Mouse (Mus musculus): ENCODE data around the gene Stat2. TPM values are rescaled to one million over a fixed set of nuclear protein-coding genes. Genes with fewer than 3 reads are reported as not detected.

Gene Stat2
- polyA plus RNA-seq, 1 experiment from 2014 or later = 5.7 TPM

GRCm38 (mm10) chr10:128237807-128238480 lies 32.4 kb upstream of the Stat2 start:
- H3K4me2 ChIP-seq = no peak overlapping the region
- DNase-seq (no peak), ATAC-seq (ENCODE audit: low read depth) (no peak)
- no peak overlapping the region for H3K4me3 ChIP-seq (replicated peaks)
- H3K27ac ChIP-seq = no peak overlapping the region
- H3K9me3 ChIP-seq (replicated peaks) = no peaks in the 10 kb centered on the region
- no peak overlapping the region for H3K9ac ChIP-seq
- peaks cover 58% of the 10 kb centered on the region for H3K4me1 ChIP-seq (replicated peaks)
- peaks cover 53% of the 10 kb centered on the region for H3K36me3 ChIP-seq
- 73% methylated on average over 15 of the region's 15 CpGs for WGBS (ENCODE audit: insufficient replicate concordance)
- no peaks in the 10 kb centered on the region for H3K27me3 ChIP-seq

GRCm38 (mm10) chr10:128239140-128239539 lies 31.2 kb upstream of the Stat2 start:
- Histone ChIP-seq H3K4me2 (no peak overlapping the region), H3K27ac (no peak overlapping the region), H3K4me1 (replicated peaks) (peaks cover 48% of the 10 kb centered on the region), H3K36me3 (peaks cover 65% of the 10 kb centered on the region), H3K4me3 (replicated peaks) (no peak overlapping the region), H3K9ac (no peak overlapping the region), H3K27me3 (no peaks in the 10 kb centered on the region), H3K9me3 (replicated peaks) (no peaks in the 10 kb centered on the region)
- ATAC-seq (ENCODE audit: low read depth) = peak; percentile 13; the same call in 1 of the 2 replicates
- WGBS (ENCODE audit: insufficient replicate concordance) = 67% methylated on average over 4 of the region's 4 CpGs
- no peak for DNase-seq

GRCm38 (mm10) chr10:128240131-128240530 lies 30.2 kb upstream of the Stat2 start:
- Histone ChIP-seq H3K9ac (0 out of 2 replicates have a peak overlapping the region, but pooled peaks have one; percentile 17), H3K4me3 (replicated peaks) (no peak overlapping the region), H3K4me2 (no peak overlapping the region), H3K4me1 (replicated peaks) (peaks cover 43% of the 10 kb centered on the region), H3K36me3 (peaks cover 69% of the 10 kb centered on the region), H3K27me3 (no peaks in the 10 kb centered on the region), H3K27ac (no peak overlapping the region), H3K9me3 (replicated peaks) (no peaks in the 10 kb centered on the region)
- DNase-seq (no peak), ATAC-seq (ENCODE audit: low read depth) (peak; percentile 37; the same call in 1 of the 2 replicates)
- 57% methylated on average over 18 of the region's 18 CpGs for WGBS (ENCODE audit: insufficient replicate concordance)

GRCm38 (mm10) chr10:128243252-128243651 lies 27.1 kb upstream of the Stat2 start:
- no peaks in the 10 kb centered on the region for H3K27me3 ChIP-seq
- H3K9ac ChIP-seq = no peak overlapping the region
- peaks cover 94% of the 10 kb centered on the region for H3K36me3 ChIP-seq
- no peak for ATAC-seq (ENCODE audit: low read depth)
- H3K4me1 ChIP-seq (replicated peaks) = peaks cover 21% of the 10 kb centered on the region
- H3K4me3 ChIP-seq (replicated peaks) = no peak overlapping the region
- no peak for DNase-seq
- no peak overlapping the region for H3K27ac ChIP-seq
- no peaks in the 10 kb centered on the region for H3K9me3 ChIP-seq (replicated peaks)
- H3K4me2 ChIP-seq = no peak overlapping the region
- 91% methylated on average over 8 of the region's 8 CpGs for WGBS (ENCODE audit: insufficient replicate concordance)

- H3K4me2 ChIP-seq = no peak overlapping the region
- ATAC-seq (ENCODE audit: low read depth) (no peak), DNase-seq (no peak)
- no peaks in the 10 kb centered on the region for H3K9me3 ChIP-seq (replicated peaks)
- H3K4me1 ChIP-seq (replicated peaks) = peaks cover 13% of the 10 kb centered on the region
- WGBS (ENCODE audit: insufficient replicate concordance) = 94% methylated on average over 15 of the region's 15 CpGs
- no peak overlapping the region for H3K4me3 ChIP-seq (replicated peaks)
- peaks cover 100% of the 10 kb centered on the region for H3K36me3 ChIP-seq
- H3K9ac ChIP-seq = no peak overlapping the region
- no peaks in the 10 kb centered on the region for H3K27me3 ChIP-seq
- H3K27ac ChIP-seq = no peak overlapping the region
Observed at GRCm38 (mm10) chr10:128244121-128244520, 26.2 kb upstream of the Stat2 start.

- ATAC-seq (ENCODE audit: low read depth) = no peak
- no peaks in the 10 kb centered on the region for H3K27me3 ChIP-seq
- no peak overlapping the region for H3K9ac ChIP-seq
- H3K4me2 ChIP-seq = no peak overlapping the region
- no peaks in the 10 kb centered on the region for H3K4me1 ChIP-seq (replicated peaks)
- no peak for DNase-seq
- H3K36me3 ChIP-seq = peaks cover 100% of the 10 kb centered on the region
- WGBS (ENCODE audit: insufficient replicate concordance) = 86% methylated on average over 17 of the region's 17 CpGs
- H3K4me3 ChIP-seq (replicated peaks) = no peak overlapping the region
- no peaks in the 10 kb centered on the region for H3K9me3 ChIP-seq (replicated peaks)
- no peak overlapping the region for H3K27ac ChIP-seq
Observed at GRCm38 (mm10) chr10:128247020-128247732, 23.2 kb upstream of the Stat2 start.

DNA sequence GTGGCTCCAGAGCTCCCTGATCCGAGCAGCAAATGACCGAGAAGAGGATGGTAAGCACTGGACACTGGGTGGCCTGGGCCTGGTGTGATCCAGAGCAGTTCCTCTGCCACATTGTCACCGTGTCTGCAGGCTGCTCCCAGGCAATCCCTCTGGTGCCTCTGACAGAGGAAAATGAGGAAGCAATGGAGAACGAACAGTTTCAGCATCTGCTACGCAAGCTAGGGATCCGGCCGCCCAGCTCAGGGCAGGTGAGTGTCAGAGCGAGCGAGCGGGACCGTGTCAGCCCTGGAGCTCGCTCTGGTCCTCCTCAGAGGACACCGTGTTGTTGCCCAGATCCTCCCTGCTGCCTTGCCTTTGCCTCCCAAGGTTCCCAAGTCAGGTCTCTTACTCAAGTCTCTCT lies 19.8 kb upstream of the Stat2 start:
- Histone ChIP-seq H3K4me3 (replicated peaks) (no peak overlapping the region), H3K27ac (no peak overlapping the region), H3K4me1 (replicated peaks) (no peaks in the 10 kb centered on the region), H3K9me3 (replicated peaks) (no peaks in the 10 kb centered on the region), H3K27me3 (no peaks in the 10 kb centered on the region), H3K36me3 (peaks cover 74% of the 10 kb centered on the region), H3K4me2 (no peak overlapping the region), H3K9ac (no peak overlapping the region)
- WGBS (ENCODE audit: insufficient replicate concordance) = 83% methylated on average over 13 of the region's 13 CpGs
- ATAC-seq (ENCODE audit: low read depth) (no peak), DNase-seq (no peak)

DNA sequence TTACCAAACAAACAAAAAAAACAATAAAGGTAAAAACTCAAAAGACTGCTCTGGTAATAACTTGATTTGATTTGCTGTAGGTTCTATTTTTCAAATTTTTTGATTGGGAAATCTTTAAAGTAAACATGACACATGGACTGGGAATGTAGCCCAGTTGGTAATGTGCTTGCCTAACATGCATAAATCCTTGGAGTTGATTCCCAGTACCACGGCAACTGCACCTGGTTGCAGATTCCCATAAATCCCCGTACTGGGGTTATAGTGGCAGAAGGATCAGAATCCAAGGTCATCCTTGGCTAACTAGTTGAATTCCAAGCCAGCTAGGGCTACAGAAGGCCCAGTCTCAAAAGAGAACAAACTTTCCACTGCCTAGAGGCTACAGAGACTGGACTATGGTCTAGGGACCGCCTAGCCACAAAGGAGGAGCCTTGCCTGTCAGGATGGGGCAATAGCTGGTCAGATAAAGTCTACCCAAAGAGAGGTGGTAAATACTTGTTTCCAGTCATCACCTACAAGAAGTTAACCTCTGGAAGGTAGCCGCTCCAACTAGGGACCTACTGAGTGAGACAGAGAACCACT lies 16.6 kb upstream of the Stat2 start, which contains the start of gene Apon:
Gene Apon (plus strand): TSS at position 420 of the 579 bp plus-strand sequence.
- Histone ChIP-seq H3K36me3 (peaks cover 42% of the 10 kb centered on the region), H3K9me3 (replicated peaks) (no peaks in the 10 kb centered on the region), H3K4me2 (no peak within 1 kb of the TSS), H3K27ac (peak within 1 kb of the TSS; percentile 51; the same call in 1 of the 2 replicates), H3K27me3 (no peaks in the 10 kb centered on the region), H3K4me1 (replicated peaks) (no peaks in the 10 kb centered on the region; the same call in 1 of the 2 replicates), H3K9ac (no peak within 1 kb of the TSS), H3K4me3 (replicated peaks) (no peak within 1 kb of the TSS)
- DNase-seq (no peak), ATAC-seq (ENCODE audit: low read depth) (no peak)
- WGBS (ENCODE audit: insufficient replicate concordance) = 80% methylated on average over 4 of the region's 4 CpGs

GRCm38 (mm10) chr10:128255925-128256324 lies 14.4 kb upstream of the Stat2 start:
- ATAC-seq (ENCODE audit: low read depth) = no peak

GRCm38 (mm10) chr10:128256328-128256727 lies 14.0 kb upstream of the Stat2 start:
- ATAC-seq (ENCODE audit: low read depth) = no peak
- no peak for DNase-seq
- H3K36me3 ChIP-seq = peaks cover 16% of the 10 kb centered on the region
- peaks cover 4% of the 10 kb centered on the region; the same call in 1 of the 2 replicates for H3K4me1 ChIP-seq (replicated peaks)
- no peak overlapping the region for H3K27ac ChIP-seq
- 80% methylated on average over 8 of the region's 8 CpGs for WGBS (ENCODE audit: insufficient replicate concordance)
- H3K4me3 ChIP-seq (replicated peaks) = no peak overlapping the region
- H3K9ac ChIP-seq = no peak overlapping the region
- H3K4me2 ChIP-seq = no peak overlapping the region
- H3K27me3 ChIP-seq = no peaks in the 10 kb centered on the region
- H3K9me3 ChIP-seq (replicated peaks) = no peaks in the 10 kb centered on the region

More at GRCm38 (mm10) chr10:128255925-128256324, 14.4 kb upstream of the Stat2 start:
- Histone ChIP-seq H3K27me3 (no peaks in the 10 kb centered on the region), H3K4me3 (replicated peaks) (no peak overlapping the region), H3K36me3 (peaks cover 20% of the 10 kb centered on the region), H3K9ac (no peak overlapping the region), H3K4me1 (replicated peaks) (peaks cover 4% of the 10 kb centered on the region; the same call in 1 of the 2 replicates), H3K4me2 (no peak overlapping the region), H3K27ac (no peak overlapping the region), H3K9me3 (replicated peaks) (no peaks in the 10 kb centered on the region)
- WGBS (ENCODE audit: insufficient replicate concordance) = 69% methylated on average over 8 of the region's 8 CpGs
- DNase-seq = no peak

- Histone ChIP-seq H3K4me3 (replicated peaks) (no peak overlapping the region), H3K9ac (no peak overlapping the region), H3K9me3 (replicated peaks) (no peaks in the 10 kb centered on the region), H3K27me3 (no peaks in the 10 kb centered on the region), H3K36me3 (no peaks in the 10 kb centered on the region), H3K4me1 (replicated peaks) (peaks cover 4% of the 10 kb centered on the region; the same call in 1 of the 2 replicates), H3K4me2 (no peak overlapping the region), H3K27ac (peak overlapping the region; percentile 6; the same call in 1 of the 2 replicates)
- DNase-seq (no peak), ATAC-seq (ENCODE audit: low read depth) (peak; percentile 52; the same call in 1 of the 2 replicates)
- WGBS (ENCODE audit: insufficient replicate concordance) = 28% methylated on average over 4 of the region's 4 CpGs
Observed at GRCm38 (mm10) chr10:128258953-128259352, 11.4 kb upstream of the Stat2 start.
